Mouse (Mus musculus): ENCODE results near the gene Gm10192. TPM values are rescaled to one million over a fixed set of nuclear protein-coding genes. Genes with fewer than 3 reads are reported as not detected.

Gene Gm10192
- polyA plus RNA-seq (2021; fragmentation: Nextera tagmentation), result not detected in 2 replicates
- long read RNA-seq, experiment 1, result 0 reads
- long read RNA-seq, experiment 2, result 0 reads

DNA sequence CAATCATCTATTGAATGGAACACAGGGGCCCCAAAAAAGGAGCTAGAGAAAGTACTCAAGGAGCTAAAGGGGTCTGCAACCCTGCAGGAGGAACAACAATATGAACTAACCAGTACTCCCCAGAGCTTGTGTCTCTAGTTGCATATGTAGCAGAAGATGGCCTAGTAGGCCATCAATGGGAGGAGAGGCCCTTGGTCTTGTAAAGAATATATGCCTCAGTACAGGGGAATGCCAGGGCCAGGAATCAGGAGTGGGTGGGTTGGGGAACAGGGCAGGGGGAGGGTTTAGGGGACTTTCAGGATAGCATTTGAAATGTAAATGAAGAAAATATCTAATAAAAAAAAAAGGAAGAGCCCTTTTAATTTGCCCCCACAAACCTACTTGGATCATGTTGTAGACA lies at the start of gene Gm10192:
Gene Gm10192 (minus strand): TSS at position 101 of the 400 bp plus-strand sequence.

